Mouse (Mus musculus): Measurements from ENCODE around the gene Cd86. TPM values are rescaled to one million over a fixed set of nuclear protein-coding genes. Genes with fewer than 3 reads are reported as not detected.

Cd86 gene
- polyA plus RNA-seq, 1 experiment from 2014 or later: 3.3 TPM

DNA sequence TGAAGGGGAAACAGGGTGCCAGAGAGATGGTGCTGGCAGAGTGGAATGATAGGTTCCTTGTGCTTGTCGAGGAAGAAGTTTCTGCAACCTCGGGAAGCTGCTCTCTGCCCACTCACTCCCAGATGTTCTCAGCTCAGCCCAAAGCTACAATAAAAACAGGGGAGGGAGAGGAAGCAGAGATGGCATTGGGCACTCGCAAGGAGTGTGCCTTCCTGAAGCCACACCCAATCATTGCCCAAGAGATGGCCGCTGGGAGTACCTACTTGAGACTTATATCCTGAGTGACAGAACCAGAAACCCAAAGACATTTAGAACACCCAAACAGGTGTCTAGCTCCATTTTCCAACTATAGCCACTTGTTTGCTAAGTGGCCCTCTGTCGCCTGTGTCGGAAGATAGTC lies 20.8 kb downstream of the Cd86 start:
- H3K4me1 ChIP-seq (ENCODE audit: control insufficient read depth, insufficient read depth, low read length): no peaks in the 10 kb centered on the region
- H3K27me3 ChIP-seq (ENCODE audit: control insufficient read depth, insufficient read depth, low read length): no peaks in the 10 kb centered on the region
- 77% methylated on average over 6 of the region's 6 CpGs for WGBS
- H3K4me3 ChIP-seq (replicated peaks; ENCODE audit: low read length): no peak overlapping the region
- H3K9me3 ChIP-seq (replicated peaks; ENCODE audit: control insufficient read depth, low read length): no peaks in the 10 kb centered on the region
- H3K27ac ChIP-seq (ENCODE audit: low read length): no peak overlapping the region
- no peak for ATAC-seq (ENCODE audit: insufficient read depth, low FRiP score)
- H3K36me3 ChIP-seq (ENCODE audit: control insufficient read depth, insufficient read depth, low read length): no peaks in the 10 kb centered on the region
- H3K9ac ChIP-seq (ENCODE audit: low read length): no peak overlapping the region
- H3K4me2 ChIP-seq (ENCODE audit: low read depth, low read length): no peak overlapping the region

DNA sequence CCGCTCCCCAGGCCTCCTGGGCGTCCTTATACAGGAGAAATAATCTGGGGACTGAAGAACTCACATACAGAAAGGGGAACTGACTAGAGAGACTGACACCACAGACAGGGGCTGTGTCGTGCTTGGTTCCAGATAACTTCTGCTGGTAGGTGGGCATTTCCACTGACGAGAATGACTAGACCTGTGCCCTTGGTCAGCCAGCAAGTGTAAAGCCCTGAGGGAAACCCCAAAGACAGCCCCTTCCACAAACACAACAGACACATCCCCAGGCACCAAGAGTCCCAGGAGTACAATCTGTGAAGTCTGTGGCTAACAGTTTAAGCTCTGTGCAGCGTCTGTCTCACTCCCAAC lies 23.2 kb downstream of the Cd86 start:
- WGBS: 85% methylated on average over 5 of the region's 5 CpGs
- H3K36me3 ChIP-seq (ENCODE audit: control insufficient read depth, insufficient read depth, low read length): no peaks in the 10 kb centered on the region
- no peaks in the 10 kb centered on the region for H3K4me1 ChIP-seq (ENCODE audit: control insufficient read depth, insufficient read depth, low read length)
- no peaks in the 10 kb centered on the region for H3K9me3 ChIP-seq (replicated peaks; ENCODE audit: control insufficient read depth, low read length)
- H3K4me2 ChIP-seq (ENCODE audit: low read depth, low read length): no peak overlapping the region
- no peak for ATAC-seq (ENCODE audit: insufficient read depth, low FRiP score)
- H3K27ac ChIP-seq (ENCODE audit: low read length): no peak overlapping the region
- no peaks in the 10 kb centered on the region for H3K27me3 ChIP-seq (ENCODE audit: control insufficient read depth, insufficient read depth, low read length)
- no peak overlapping the region for H3K4me3 ChIP-seq (replicated peaks; ENCODE audit: low read length)
- H3K9ac ChIP-seq (ENCODE audit: low read length): no peak overlapping the region

DNA sequence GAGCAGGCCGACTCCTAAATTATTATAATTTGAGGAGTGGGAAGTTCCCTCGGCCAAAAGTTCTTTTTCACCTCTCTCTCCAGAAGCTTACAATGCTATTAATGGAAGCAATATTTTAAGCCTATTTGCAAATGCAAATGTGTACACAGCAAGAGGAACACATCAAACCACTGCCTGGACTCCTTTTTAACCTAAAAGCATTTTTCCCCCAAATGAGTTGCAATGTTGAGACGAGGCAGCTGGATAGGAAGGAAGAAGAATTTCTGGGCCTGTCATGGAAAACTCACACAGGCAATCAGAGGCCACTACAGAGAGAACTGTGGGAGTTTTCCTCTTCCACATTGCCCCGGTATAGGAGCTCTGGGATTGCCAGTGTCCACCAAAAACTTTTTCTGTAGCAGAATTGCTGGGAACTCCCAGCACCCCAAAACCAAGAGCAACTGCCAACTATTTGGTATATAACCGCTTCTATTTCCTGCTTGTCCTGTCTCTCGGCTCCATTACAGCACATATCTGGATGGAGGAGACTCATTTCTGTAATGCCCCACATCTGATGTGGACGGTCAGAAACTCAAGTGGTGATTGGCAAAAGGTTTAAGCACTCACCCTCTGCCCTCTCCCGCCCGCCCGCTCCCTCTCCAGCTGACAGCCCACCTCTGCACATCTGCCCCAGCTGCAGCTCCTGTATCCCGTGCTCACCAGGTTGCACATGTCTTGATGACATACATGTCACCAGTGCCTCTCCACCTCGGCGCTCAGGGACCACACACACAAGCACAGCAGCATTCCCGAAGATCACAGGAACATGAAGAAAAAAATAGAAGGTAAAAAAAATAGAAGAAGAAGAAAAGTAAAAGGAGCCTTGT lies 23.8 kb downstream of the Cd86 start:
- no peak for ATAC-seq (ENCODE audit: insufficient read depth, low FRiP score)

DNA sequence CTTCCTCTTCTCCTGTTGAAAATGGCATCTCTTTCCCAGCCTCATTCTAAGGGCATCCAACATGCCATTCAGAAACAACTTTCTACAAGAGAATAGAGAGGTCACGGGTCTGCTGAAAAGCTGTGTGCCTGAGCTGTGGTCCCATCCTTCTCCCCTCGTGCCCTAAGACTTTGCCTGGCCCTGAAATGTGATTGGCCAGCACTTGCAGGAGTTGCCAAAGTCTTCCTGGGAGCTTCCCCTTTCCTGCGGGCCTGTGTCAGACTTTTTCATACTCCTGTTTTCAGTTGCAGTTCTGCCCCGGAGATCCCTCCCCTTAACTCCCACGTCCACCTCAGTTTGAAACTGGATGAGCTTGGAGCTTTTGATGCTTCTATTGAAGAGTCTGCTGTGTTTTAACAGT lies 24.9 kb downstream of the Cd86 start:
- no peaks in the 10 kb centered on the region for H3K27me3 ChIP-seq (ENCODE audit: control insufficient read depth, insufficient read depth, low read length)

More for the DNA sequence above, 23.8 kb downstream of the Cd86 start:
- no peaks in the 10 kb centered on the region for H3K4me1 ChIP-seq (ENCODE audit: control insufficient read depth, insufficient read depth, low read length)
- H3K9me3 ChIP-seq (replicated peaks; ENCODE audit: control insufficient read depth, low read length): no peaks in the 10 kb centered on the region
- WGBS: 67% methylated on average over 14 of the region's 14 CpGs
- no peak overlapping the region for H3K4me3 ChIP-seq (replicated peaks; ENCODE audit: low read length)
- no peak overlapping the region for H3K9ac ChIP-seq (ENCODE audit: low read length)
- H3K36me3 ChIP-seq (ENCODE audit: control insufficient read depth, insufficient read depth, low read length): no peaks in the 10 kb centered on the region
- no peak overlapping the region for H3K4me2 ChIP-seq (ENCODE audit: low read depth, low read length)
- H3K27ac ChIP-seq (ENCODE audit: low read length): no peak overlapping the region
- no peaks in the 10 kb centered on the region for H3K27me3 ChIP-seq (ENCODE audit: control insufficient read depth, insufficient read depth, low read length)

DNA sequence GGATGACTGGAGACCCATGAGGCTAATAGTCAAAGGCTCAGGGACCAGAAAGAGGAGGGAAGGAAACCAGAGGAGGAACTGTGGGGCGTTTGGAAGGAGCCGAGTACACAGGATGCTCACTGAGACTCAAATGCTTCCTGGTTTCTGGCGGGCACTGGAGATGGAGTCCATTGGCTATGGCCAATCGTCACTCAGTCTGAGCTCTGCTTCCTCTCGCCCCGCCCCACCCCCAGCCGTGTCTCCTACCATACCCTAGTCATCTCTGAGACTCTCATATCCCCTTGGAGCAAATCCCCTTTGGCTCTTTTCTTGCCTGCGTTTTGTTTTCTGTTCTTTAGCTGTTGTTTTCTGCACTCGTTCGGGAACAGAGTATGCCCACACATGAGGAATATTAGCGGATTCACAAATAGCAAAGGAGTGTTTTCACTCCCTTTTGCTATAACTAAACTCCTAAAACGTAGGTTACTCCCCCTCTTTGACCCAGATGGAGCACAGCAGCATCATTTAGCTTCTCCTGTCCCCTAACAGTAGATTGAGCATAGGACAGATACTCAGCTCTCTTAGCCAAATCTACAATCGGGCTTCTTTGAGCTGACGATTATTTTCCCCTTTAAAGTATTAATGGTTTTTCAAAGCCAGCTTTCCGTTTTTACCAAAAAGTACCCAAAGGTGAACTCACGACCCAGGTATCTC lies 25.9 kb downstream of the Cd86 start:
- H3K9ac ChIP-seq (ENCODE audit: low read length): no peak overlapping the region
- no peak for ATAC-seq (ENCODE audit: insufficient read depth, low FRiP score)
- H3K27me3 ChIP-seq (ENCODE audit: control insufficient read depth, insufficient read depth, low read length): no peaks in the 10 kb centered on the region
- no peaks in the 10 kb centered on the region for H3K4me1 ChIP-seq (ENCODE audit: control insufficient read depth, insufficient read depth, low read length)
- no peak overlapping the region for H3K27ac ChIP-seq (ENCODE audit: low read length)
- 86% methylated on average over 16 of the region's 16 CpGs for whole genome bisulfite sequencing
- H3K9me3 ChIP-seq (replicated peaks; ENCODE audit: control insufficient read depth, low read length): no peaks in the 10 kb centered on the region
- H3K4me3 ChIP-seq (replicated peaks; ENCODE audit: low read length): no peak overlapping the region
- H3K36me3 ChIP-seq (ENCODE audit: control insufficient read depth, insufficient read depth, low read length): no peaks in the 10 kb centered on the region
- H3K4me2 ChIP-seq (ENCODE audit: low read depth, low read length): no peak overlapping the region

More for the DNA sequence above, 24.9 kb downstream of the Cd86 start:
- WGBS: 62% methylated on average over 5 of the region's 5 CpGs
- H3K4me3 ChIP-seq (replicated peaks; ENCODE audit: low read length): no peak overlapping the region
- H3K4me2 ChIP-seq (ENCODE audit: low read depth, low read length): no peak overlapping the region
- H3K9ac ChIP-seq (ENCODE audit: low read length): no peak overlapping the region
- no peaks in the 10 kb centered on the region for H3K4me1 ChIP-seq (ENCODE audit: control insufficient read depth, insufficient read depth, low read length)
- no peak overlapping the region for H3K27ac ChIP-seq (ENCODE audit: low read length)
- no peak for ATAC-seq (ENCODE audit: insufficient read depth, low FRiP score)
- H3K36me3 ChIP-seq (ENCODE audit: control insufficient read depth, insufficient read depth, low read length): no peaks in the 10 kb centered on the region
- H3K9me3 ChIP-seq (replicated peaks; ENCODE audit: control insufficient read depth, low read length): no peaks in the 10 kb centered on the region

DNA sequence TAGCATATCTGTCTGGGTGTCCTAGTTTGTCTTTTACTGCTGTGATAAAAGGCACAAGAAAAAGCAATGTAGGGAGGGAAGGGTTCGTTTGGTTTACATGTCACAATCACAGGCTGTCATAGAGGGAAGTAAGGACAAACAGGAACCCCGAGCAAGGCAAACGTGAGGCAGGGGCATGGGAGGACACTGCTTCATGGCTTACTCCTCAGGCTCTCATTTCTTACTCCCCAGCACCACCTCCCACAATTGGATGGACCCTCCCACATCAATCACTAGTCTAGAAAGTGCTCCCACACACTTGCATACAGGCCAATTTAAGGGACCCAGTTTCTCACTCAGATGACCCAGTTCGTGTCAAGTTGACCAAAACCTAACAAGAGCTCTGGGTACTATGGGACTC lies 29.1 kb downstream of the Cd86 start:
- Histone ChIP-seq H3K27ac (ENCODE audit: low read length) (no peak overlapping the region), H3K9me3 (replicated peaks; ENCODE audit: control insufficient read depth, low read length) (no peaks in the 10 kb centered on the region), H3K4me2 (ENCODE audit: low read depth, low read length) (no peak overlapping the region), H3K36me3 (ENCODE audit: control insufficient read depth, insufficient read depth, low read length) (no peaks in the 10 kb centered on the region), H3K4me3 (replicated peaks; ENCODE audit: low read length) (no peak overlapping the region), H3K27me3 (ENCODE audit: control insufficient read depth, insufficient read depth, low read length) (no peaks in the 10 kb centered on the region), H3K4me1 (ENCODE audit: control insufficient read depth, insufficient read depth, low read length) (no peaks in the 10 kb centered on the region), H3K9ac (ENCODE audit: low read length) (no peak overlapping the region)
- 44% methylated on average over 4 of the region's 4 CpGs for WGBS
- ATAC-seq (ENCODE audit: insufficient read depth, low FRiP score): no peak

DNA sequence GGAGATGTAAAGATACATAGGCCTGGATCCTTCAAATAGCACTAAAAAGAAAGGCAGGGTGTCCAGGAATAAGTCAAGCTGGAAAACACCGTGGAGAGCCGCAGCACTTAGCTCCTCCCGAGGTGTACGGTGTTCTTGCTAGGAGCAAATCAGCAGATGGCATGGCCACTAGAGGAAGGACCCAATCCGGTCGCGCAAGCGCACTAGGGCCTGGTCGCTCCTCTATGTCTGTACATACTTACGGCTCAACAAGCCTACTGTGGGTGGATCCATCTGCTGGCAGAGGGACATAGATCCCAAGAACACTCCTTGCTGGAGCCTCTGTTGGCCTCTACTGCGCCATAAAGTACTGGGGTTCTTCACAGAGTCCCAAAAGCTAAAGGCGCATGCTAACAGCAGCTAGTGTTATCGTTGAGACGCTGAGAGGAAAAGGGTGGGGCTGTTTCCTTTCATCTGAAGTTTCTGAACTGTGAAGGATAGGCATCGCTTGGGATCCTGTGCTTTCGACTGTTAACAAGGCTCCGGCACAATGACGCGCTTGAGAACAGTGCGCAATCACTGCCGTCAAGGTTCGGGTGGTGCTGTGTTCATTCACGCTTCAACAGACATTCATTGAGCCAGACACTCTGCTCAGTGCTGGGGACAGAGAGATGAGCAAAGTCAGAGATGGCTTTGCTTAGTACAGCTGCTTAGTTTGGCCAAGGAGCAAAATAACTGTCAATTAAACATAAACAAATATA lies 30.7 kb downstream of the Cd86 start:
- no peaks in the 10 kb centered on the region for H3K4me1 ChIP-seq (ENCODE audit: control insufficient read depth, insufficient read depth, low read length)
- H3K4me3 ChIP-seq (replicated peaks; ENCODE audit: low read length): no peak overlapping the region
- no peak overlapping the region for H3K4me2 ChIP-seq (ENCODE audit: low read depth, low read length)
- no peak for ATAC-seq (ENCODE audit: insufficient read depth, low FRiP score)
- no peak overlapping the region for H3K27ac ChIP-seq (ENCODE audit: low read length)
- no peaks in the 10 kb centered on the region for H3K27me3 ChIP-seq (ENCODE audit: control insufficient read depth, insufficient read depth, low read length)
- WGBS: 89% methylated on average over 23 of the region's 23 CpGs
- no peaks in the 10 kb centered on the region for H3K9me3 ChIP-seq (replicated peaks; ENCODE audit: control insufficient read depth, low read length)
- no peak overlapping the region for H3K9ac ChIP-seq (ENCODE audit: low read length)
- H3K36me3 ChIP-seq (ENCODE audit: control insufficient read depth, insufficient read depth, low read length): no peaks in the 10 kb centered on the region

DNA sequence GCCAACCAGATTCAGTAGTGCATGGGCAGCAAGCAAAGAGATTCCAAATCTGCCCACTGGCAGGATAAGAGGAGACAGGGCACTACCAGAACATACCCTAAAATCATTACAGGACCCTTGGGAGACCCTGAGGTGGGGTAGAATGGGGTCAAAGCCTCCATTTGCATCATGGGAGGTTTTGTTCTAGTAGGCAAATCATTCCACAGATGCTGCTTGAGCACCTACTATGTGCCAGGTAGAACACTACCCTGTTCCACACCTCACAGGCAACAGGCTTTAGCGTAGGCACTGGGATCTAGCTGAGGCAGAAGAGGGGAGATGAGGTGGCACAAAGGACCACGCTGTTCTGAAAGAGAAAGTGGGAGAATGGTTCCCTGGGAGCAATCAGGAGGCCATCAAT lies 31.5 kb downstream of the Cd86 start:
- 92% methylated on average over 2 of the region's 2 CpGs for WGBS
- H3K9me3 ChIP-seq (replicated peaks; ENCODE audit: control insufficient read depth, low read length): no peaks in the 10 kb centered on the region
- H3K27ac ChIP-seq (ENCODE audit: low read length): no peak overlapping the region
- no peak overlapping the region for H3K4me2 ChIP-seq (ENCODE audit: low read depth, low read length)
- H3K9ac ChIP-seq (ENCODE audit: low read length): no peak overlapping the region
- H3K4me1 ChIP-seq (ENCODE audit: control insufficient read depth, insufficient read depth, low read length): no peaks in the 10 kb centered on the region
- ATAC-seq (ENCODE audit: insufficient read depth, low FRiP score): no peak
- no peaks in the 10 kb centered on the region for H3K36me3 ChIP-seq (ENCODE audit: control insufficient read depth, insufficient read depth, low read length)
- no peak overlapping the region for H3K4me3 ChIP-seq (replicated peaks; ENCODE audit: low read length)
- no peaks in the 10 kb centered on the region for H3K27me3 ChIP-seq (ENCODE audit: control insufficient read depth, insufficient read depth, low read length)

DNA sequence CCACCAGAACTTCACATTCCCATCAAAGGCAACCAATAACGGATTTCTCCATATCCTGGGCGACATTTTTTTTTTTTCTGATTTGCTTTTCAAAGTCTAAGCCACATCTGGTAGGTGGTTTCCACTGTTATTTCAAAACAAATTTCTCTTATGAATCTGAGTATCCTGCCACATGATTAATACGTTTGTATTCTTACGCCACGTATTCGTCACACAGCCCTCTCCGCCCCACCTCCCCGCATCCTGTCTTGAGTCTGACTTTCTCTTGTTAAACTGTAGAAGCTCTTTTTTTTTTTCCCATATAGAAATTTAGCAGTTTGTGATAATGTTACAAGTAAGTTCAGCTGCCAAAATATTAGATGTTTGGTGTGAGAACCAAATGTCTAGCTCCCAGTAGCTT lies 33.7 kb downstream of the Cd86 start:
- no peak overlapping the region for H3K27ac ChIP-seq (ENCODE audit: low read length)
- H3K4me2 ChIP-seq (ENCODE audit: low read depth, low read length): no peak overlapping the region
- ATAC-seq (ENCODE audit: insufficient read depth, low FRiP score): no peak
- no peaks in the 10 kb centered on the region for H3K27me3 ChIP-seq (ENCODE audit: control insufficient read depth, insufficient read depth, low read length)
- no peaks in the 10 kb centered on the region for H3K36me3 ChIP-seq (ENCODE audit: control insufficient read depth, insufficient read depth, low read length)
- no peak overlapping the region for H3K4me3 ChIP-seq (replicated peaks; ENCODE audit: low read length)
- 81% methylated on average over 8 of the region's 8 CpGs for WGBS
- no peaks in the 10 kb centered on the region for H3K4me1 ChIP-seq (ENCODE audit: control insufficient read depth, insufficient read depth, low read length)
- H3K9ac ChIP-seq (ENCODE audit: low read length): no peak overlapping the region
- H3K9me3 ChIP-seq (replicated peaks; ENCODE audit: control insufficient read depth, low read length): no peaks in the 10 kb centered on the region

Data from stomach, embryonic 16.5 days (tissue).